Mouse (Mus musculus) intestine, embryonic 16.5 days (tissue): ENCODE measurements at regions not wholly inside any gene's neighbourhood (a gene's known extent, or its start where the extent isn't known, plus 50 kb on each side); places are given as distances from the start of the nearest gene placed in this dataset.

Source experiments
- ATAC-seq: fragments of 200-750 bp; cut with Nextera tagmentation; 2 replicates; pipeline ENCODE4 v1.8.0; 2017; ENCODE audit warnings: moderate TSS enrichment, moderate library complexity
- H3K27ac ChIP-seq: fragments of 300-500 bp; sonication (generic); 2 replicates; pipeline ENCODE4 v1.5.1; 2014; ENCODE audit warnings: mild to moderate bottlenecking, low read length
- H3K27me3 ChIP-seq: fragments of 300-500 bp; sonication (generic); replicated peaks from 2 replicates; pipeline ENCODE4 v1.6.1; 2014; ENCODE audit warnings: low read length, control low read depth, mixed read lengths; ENCODE audit not compliant: control insufficient read depth, insufficient read depth
- H3K36me3 ChIP-seq: fragments of 300-500 bp; sonication (generic); 2 replicates; pipeline ENCODE4 v1.6.1; 2014; ENCODE audit warnings: low read length, control low read depth; ENCODE audit not compliant: control insufficient read depth, insufficient read depth
- H3K4me1 ChIP-seq: fragments of 300-500 bp; sonication (generic); 2 replicates; pipeline ENCODE4 v1.6.1; 2014; ENCODE audit warnings: low read length, control low read depth, mixed read lengths; ENCODE audit not compliant: control insufficient read depth, insufficient read depth
- H3K4me2 ChIP-seq: fragments of 300-500 bp; sonication (generic); 2 replicates; pipeline ENCODE4 v1.6.1; 2014; ENCODE audit warnings: low read depth, low read length, control low read depth
- H3K4me3 ChIP-seq: fragments of 300-500 bp; sonication (generic); 2 replicates; pipeline ENCODE4 v1.5.1; 2014; ENCODE audit warnings: mild to moderate bottlenecking, low read length
- H3K9ac ChIP-seq: fragments of 300-500 bp; sonication (generic); 2 replicates; pipeline ENCODE4 v1.6.1; 2014; ENCODE audit warnings: low read depth, low read length
- H3K9me3 ChIP-seq: fragments of 300-500 bp; sonication (generic); 2 replicates; pipeline ENCODE4 v1.6.1; 2016; ENCODE audit warnings: low read length, control low read depth; ENCODE audit not compliant: control insufficient read depth
- WGBS: fragments of 180-500 bp; shearing (Covaris S2); extraction: QIAGEN DNeasy Blood & Tissue Kit; methylation state at CpG from one replicate; pipeline ENCODE4 v1.1.7; 2014; 5-methylcytosine and 5-hydroxymethylcytosine counted together

GRCm38 (mm10) chr5:96914696-96915404 lies 82.6 kb upstream of the Bmp2k start:
- Histone ChIP-seq H3K9me3 (no peaks in the 10 kb centered on the region), H3K27me3 (no peaks in the 10 kb centered on the region), H3K9ac (no peak overlapping the region), H3K4me1 (peaks cover 14% of the 10 kb centered on the region), H3K36me3 (no peaks in the 10 kb centered on the region), H3K27ac (no peak overlapping the region), H3K4me2 (no peak overlapping the region), H3K4me3 (no peak overlapping the region)
- 84% methylated on average over 4 of the region's 4 CpGs for WGBS
- ATAC-seq, result no peak

GRCm38 (mm10) chr5:96916897-96917296 lies 80.6 kb upstream of the Bmp2k start:
- ATAC-seq, result no peak
- WGBS, result 77% methylated on average over 6 of the region's 6 CpGs
- Histone ChIP-seq H3K36me3 (no peaks in the 10 kb centered on the region), H3K4me2 (no peak overlapping the region), H3K4me3 (no peak overlapping the region), H3K27ac (no peak overlapping the region), H3K4me1 (peaks cover 9% of the 10 kb centered on the region), H3K9me3 (no peaks in the 10 kb centered on the region), H3K27me3 (no peaks in the 10 kb centered on the region), H3K9ac (no peak overlapping the region)

GRCm38 (mm10) chr5:96917596-96918258 lies 79.8 kb upstream of the Bmp2k start:
- no peaks in the 10 kb centered on the region for H3K9me3 ChIP-seq
- peak overlapping the region; percentile 56; the same call in 1 of the 2 replicates for H3K27ac ChIP-seq
- no peaks in the 10 kb centered on the region for H3K27me3 ChIP-seq
- H3K9ac ChIP-seq, result no peak overlapping the region
- no peaks in the 10 kb centered on the region for H3K36me3 ChIP-seq
- peaks cover 3% of the 10 kb centered on the region; the same call in 1 of the 2 replicates for H3K4me1 ChIP-seq
- H3K4me2 ChIP-seq, result no peak overlapping the region
- WGBS, result 51% methylated on average over 10 of the region's 10 CpGs
- no peak for ATAC-seq
- no peak overlapping the region for H3K4me3 ChIP-seq

- Histone ChIP-seq H3K27ac (peak overlapping the region; percentile 62), H3K4me3 (no peak overlapping the region), H3K36me3 (no peaks in the 10 kb centered on the region), H3K9me3 (no peaks in the 10 kb centered on the region), H3K9ac (no peak overlapping the region), H3K4me1 (0 out of 2 replicates have a peak, but pooled peaks cover 3% of the 10 kb centered on the region), H3K4me2 (no peak overlapping the region), H3K27me3 (no peaks in the 10 kb centered on the region)
- peak; percentile 86 for ATAC-seq
- WGBS, result 59% methylated on average over 6 of the region's 6 CpGs
Observed at GRCm38 (mm10) chr5:96919149-96919548, 78.3 kb upstream of the Bmp2k start.

- H3K4me2 ChIP-seq, result 0 out of 2 replicates have a peak overlapping the region, but pooled peaks have one; percentile 11
- no peak overlapping the region for H3K9ac ChIP-seq
- no peak overlapping the region for H3K4me3 ChIP-seq
- no peak overlapping the region for H3K27ac ChIP-seq
- H3K9me3 ChIP-seq, result no peaks in the 10 kb centered on the region
- 0 out of 2 replicates have a peak, but pooled peaks cover 3% of the 10 kb centered on the region for H3K4me1 ChIP-seq
- whole genome bisulfite sequencing, result 84% methylated on average over 6 of the region's 6 CpGs
- peak; percentile 50 for ATAC-seq
- no peaks in the 10 kb centered on the region for H3K36me3 ChIP-seq
- H3K27me3 ChIP-seq, result no peaks in the 10 kb centered on the region
Observed at GRCm38 (mm10) chr5:96921037-96921436, 76.5 kb upstream of the Bmp2k start.

- Histone ChIP-seq H3K4me1 (0 out of 2 replicates have a peak, but pooled peaks cover 3% of the 10 kb centered on the region), H3K4me3 (peak overlapping the region; percentile 20), H3K36me3 (no peaks in the 10 kb centered on the region), H3K9me3 (no peaks in the 10 kb centered on the region), H3K27me3 (no peaks in the 10 kb centered on the region), H3K4me2 (peak overlapping the region; percentile 23), H3K27ac (peak overlapping the region; percentile 71), H3K9ac (peak overlapping the region; percentile 41)
- no peak for ATAC-seq
- WGBS, result 72% methylated on average over 6 of the region's 6 CpGs
Observed at GRCm38 (mm10) chr5:96921511-96921910, 76.0 kb upstream of the Bmp2k start.

GRCm38 (mm10) chr5:96921973-96922715 lies 75.3 kb upstream of the Bmp2k start:
- WGBS, result 31% methylated on average over 11 of the region's 11 CpGs
- Histone ChIP-seq H3K27ac (peak overlapping the region; percentile 71), H3K27me3 (no peaks in the 10 kb centered on the region), H3K4me3 (peak overlapping the region; percentile 20), H3K36me3 (no peaks in the 10 kb centered on the region), H3K9ac (peak overlapping the region; percentile 41), H3K4me2 (peak overlapping the region; percentile 23), H3K9me3 (no peaks in the 10 kb centered on the region), H3K4me1 (0 out of 2 replicates have a peak, but pooled peaks cover 3% of the 10 kb centered on the region)
- ATAC-seq, result peak; percentile 53

GRCm38 (mm10) chr5:96922716-96923076 lies 74.8 kb upstream of the Bmp2k start:
- peak overlapping the region; percentile 71; the same call in 1 of the 2 replicates for H3K27ac ChIP-seq

GRCm38 (mm10) chr5:96923526-96923925 lies 74.0 kb upstream of the Bmp2k start:
- Histone ChIP-seq H3K9me3 (no peaks in the 10 kb centered on the region), H3K36me3 (no peaks in the 10 kb centered on the region), H3K27ac (no peak overlapping the region), H3K27me3 (no peaks in the 10 kb centered on the region), H3K9ac (no peak overlapping the region), H3K4me3 (no peak overlapping the region), H3K4me1 (0 out of 2 replicates have a peak, but pooled peaks cover 3% of the 10 kb centered on the region), H3K4me2 (no peak overlapping the region)
- no peak for ATAC-seq
- 100% methylated on average over 1 of the region's 1 CpGs for WGBS

More at GRCm38 (mm10) chr5:96922716-96923076, 74.8 kb upstream of the Bmp2k start:
- H3K4me3 ChIP-seq, result no peak overlapping the region
- no peaks in the 10 kb centered on the region for H3K9me3 ChIP-seq
- H3K9ac ChIP-seq, result no peak overlapping the region
- H3K4me2 ChIP-seq, result no peak overlapping the region
- 81% methylated on average over 4 of the region's 4 CpGs for WGBS
- no peak for ATAC-seq
- H3K4me1 ChIP-seq, result 0 out of 2 replicates have a peak, but pooled peaks cover 3% of the 10 kb centered on the region
- no peaks in the 10 kb centered on the region for H3K36me3 ChIP-seq
- no peaks in the 10 kb centered on the region for H3K27me3 ChIP-seq
